Mouse (Mus musculus): Measurements from ENCODE around the gene Dop1a.

Gene Dop1a

GRCm38 (mm10) chr9:86587019-86587795 is 120.3 kb downstream of the Dop1a start:
- peak; percentile 75 for DNase-seq

GRCm38 (mm10) chr9:86592676-86593668 is 126.0 kb downstream of the Dop1a start:
- DNase-seq = peak; percentile 94

DNA sequence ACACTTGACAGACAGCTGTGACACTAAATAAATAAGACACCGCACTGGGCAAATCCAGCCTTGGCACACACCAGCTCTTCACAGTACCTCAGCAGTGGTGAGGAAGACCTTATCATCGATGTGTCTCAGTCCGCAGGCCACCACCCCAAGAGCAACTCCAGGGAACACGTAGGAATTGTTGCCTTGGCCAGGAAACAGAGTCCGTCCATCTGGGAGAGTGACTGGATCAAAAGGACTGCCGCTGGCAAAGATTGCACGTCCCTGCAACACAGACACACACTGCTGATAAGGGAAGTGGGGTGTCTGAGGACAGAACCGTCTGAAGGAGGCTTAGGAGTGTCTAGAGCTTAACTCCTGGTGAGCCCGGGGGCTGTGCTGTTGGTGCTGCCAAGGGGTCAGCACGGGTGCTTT is 127.4 kb downstream of the Dop1a start:
- peak; percentile 84 for DNase-seq

- DNase-seq = peak; percentile 12
Observed at GRCm38 (mm10) chr9:86596983-86597382, 130.0 kb downstream of the Dop1a start.

GRCm38 (mm10) chr9:86599723-86600303 is 132.9 kb downstream of the Dop1a start:
- DNase-seq = peak; percentile 62
